Mouse (Mus musculus) lung, adult 2 months (tissue): ENCODE measurements around the gene Tlk1.

Experiments used
- CTCF ChIP-seq: fragments of 200-500 bp; IDR thresholded peaks from 2 replicates; pipeline ENCODE4 v1.5.1; 2011; ENCODE audit warnings: mild to moderate bottlenecking, low read length, control low read depth; ENCODE audit not compliant: insufficient read depth
- POLR2A ChIP-seq: fragments of 200-500 bp; IDR thresholded peaks from 2 replicates; pipeline ENCODE4 v1.6.1; 2011; ENCODE audit warnings: low read depth, mild to moderate bottlenecking, control low read depth, low read length, borderline replicate concordance; ENCODE audit errors: extremely low read depth

- TF ChIP-seq CTCF (no peak), POLR2A (no peak)
Observed at GRCm38 (mm10) chr2:70672476-70672875, 153.1 kb downstream of the Tlk1 start.
